Mouse (Mus musculus) limb, embryonic 10.5 days (tissue): Measurements from ENCODE around the gene Cisd3. TPM values are rescaled to one million over a fixed set of nuclear protein-coding genes. Genes with fewer than 3 reads are reported as not detected.

Experiments
- DNase-seq: peaks from one replicate; pipeline ENCODE4 v3.0.0-alpha.2; 2017; ENCODE audit warnings: low spot score
- H3K27ac ChIP-seq: fragments of 300-500 bp; sonication (generic); 2 replicates; pipeline ENCODE4 v1.5.1; 2016; ENCODE audit warnings: mild to moderate bottlenecking
- H3K27me3 ChIP-seq: fragments of 300-500 bp; sonication (generic); 2 replicates; pipeline ENCODE4 v1.6.1; 2016; ENCODE audit warnings: low read depth, mild to moderate bottlenecking; ENCODE audit not compliant: poor library complexity, severe bottlenecking
- H3K36me3 ChIP-seq: fragments of 300-500 bp; sonication (generic); 2 replicates; pipeline ENCODE4 v1.6.1; 2016; ENCODE audit warnings: mild to moderate bottlenecking, moderate library complexity
- H3K4me1 ChIP-seq: fragments of 300-500 bp; sonication (generic); 2 replicates; pipeline ENCODE4 v1.6.1; 2016
- H3K4me3 ChIP-seq: fragments of 300-500 bp; sonication (generic); 2 replicates; pipeline ENCODE4 v1.5.1; 2016; ENCODE audit warnings: mild to moderate bottlenecking, moderate library complexity
- H3K9me3 ChIP-seq: fragments of 300-500 bp; sonication (generic); replicated peaks from 2 replicates; pipeline ENCODE4 v1.6.1; 2016; ENCODE audit warnings: mild to moderate bottlenecking
- WGBS: fragments of 180-500 bp; shearing (Covaris S2); methylation state at CpG from one replicate; pipeline ENCODE4 v1.1.7; 2016; 5-methylcytosine and 5-hydroxymethylcytosine counted together
- polyA plus RNA-seq: library from polyadenylated mRNA; unstranded; fragments of >200 nt; fragmentation: Nextera tagmentation; extraction: Ambion mirVana; gene quantifications from 2 replicates; pipeline ENCODE4 v1.2.1, GENCODE M21; 2016

Gene Cisd3
- polyA plus RNA-seq, 1 experiment from 2014 or later, result 9.4 TPM

DNA sequence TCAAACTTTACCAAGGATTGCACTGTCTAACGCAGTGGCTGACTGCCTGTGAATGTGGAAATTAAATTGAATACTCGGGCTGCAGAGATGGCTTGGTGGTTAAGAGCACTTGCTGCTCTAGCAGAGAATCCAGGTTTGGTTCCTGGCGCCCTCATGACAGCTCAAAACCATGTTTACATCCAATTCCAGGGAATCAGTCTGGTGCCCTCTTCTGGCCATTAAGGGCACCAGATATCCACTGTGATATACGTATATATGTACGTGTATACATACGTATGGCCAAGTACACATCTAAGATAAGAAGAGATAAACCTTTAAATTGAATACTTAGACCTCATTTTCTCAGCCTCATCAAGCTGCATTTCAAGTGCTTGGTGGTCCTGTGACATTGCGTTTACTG, 19.4 kb upstream of the Cisd3 start:
- Histone ChIP-seq H3K4me3 (0 out of 2 replicates have a peak overlapping the region, but pooled peaks have one; percentile 73), H3K9me3 (no peaks in the 10 kb centered on the region), H3K27me3 (peaks cover 11% of the 10 kb centered on the region), H3K36me3 (peaks cover 65% of the 10 kb centered on the region), H3K4me1 (peaks cover 73% of the 10 kb centered on the region), H3K27ac (no peak overlapping the region)
- no peak for DNase-seq
- WGBS, result 93% methylated on average over 7 of the region's 7 CpGs

DNA sequence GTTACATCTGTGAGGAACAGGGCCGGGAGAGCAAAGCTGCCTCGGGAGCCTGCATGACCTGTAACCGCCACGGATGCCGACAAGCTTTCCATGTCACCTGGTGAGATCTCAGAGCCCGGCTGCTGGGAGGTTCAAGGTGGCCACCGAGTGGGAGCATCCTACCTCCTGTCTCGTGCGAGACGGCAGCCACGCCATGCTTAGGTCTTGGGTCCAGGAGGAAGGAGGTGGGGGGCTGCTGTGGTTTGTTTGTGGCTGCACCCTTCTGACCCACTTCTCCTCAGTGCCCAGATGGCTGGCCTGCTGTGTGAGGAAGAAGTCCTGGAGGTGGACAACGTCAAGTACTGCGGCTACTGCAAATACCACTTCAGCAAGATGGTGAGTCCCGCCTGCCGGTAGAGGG, 18.8 kb upstream of the Cisd3 start:
- 91% methylated on average over 15 of the region's 15 CpGs for WGBS
- no peak overlapping the region for H3K27ac ChIP-seq
- peaks cover 71% of the 10 kb centered on the region for H3K36me3 ChIP-seq
- H3K27me3 ChIP-seq, result peaks cover 6% of the 10 kb centered on the region
- no peak for DNase-seq
- no peak overlapping the region for H3K4me3 ChIP-seq
- H3K9me3 ChIP-seq, result no peaks in the 10 kb centered on the region
- peaks cover 68% of the 10 kb centered on the region for H3K4me1 ChIP-seq

DNA sequence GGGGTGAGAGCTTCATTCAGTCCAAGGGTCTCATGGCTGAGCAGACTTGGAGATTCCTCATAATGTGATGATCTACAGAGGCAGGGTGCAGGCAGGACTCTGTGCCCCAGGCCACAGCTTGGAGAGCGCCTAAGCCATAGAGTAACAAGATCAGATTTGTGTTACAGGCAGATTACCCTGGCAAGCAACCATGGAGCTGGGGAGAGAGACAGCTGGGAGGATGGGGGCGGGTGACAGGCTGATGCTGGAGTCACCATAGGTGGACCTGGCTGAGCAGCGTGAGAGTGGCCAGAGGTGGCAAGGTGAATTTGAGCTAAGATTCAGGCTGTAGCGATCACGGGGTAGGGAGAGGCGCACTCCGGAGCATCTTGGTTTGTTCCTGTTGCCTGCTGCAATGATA, 17.5 kb upstream of the Cisd3 start:
- Histone ChIP-seq H3K9me3 (no peaks in the 10 kb centered on the region), H3K27ac (no peak overlapping the region), H3K4me1 (peaks cover 58% of the 10 kb centered on the region), H3K27me3 (0 out of 2 replicates have a peak, but pooled peaks cover 3% of the 10 kb centered on the region), H3K36me3 (peaks cover 85% of the 10 kb centered on the region), H3K4me3 (no peak overlapping the region)
- WGBS, result 91% methylated on average over 7 of the region's 7 CpGs
- no peak for DNase-seq

DNA sequence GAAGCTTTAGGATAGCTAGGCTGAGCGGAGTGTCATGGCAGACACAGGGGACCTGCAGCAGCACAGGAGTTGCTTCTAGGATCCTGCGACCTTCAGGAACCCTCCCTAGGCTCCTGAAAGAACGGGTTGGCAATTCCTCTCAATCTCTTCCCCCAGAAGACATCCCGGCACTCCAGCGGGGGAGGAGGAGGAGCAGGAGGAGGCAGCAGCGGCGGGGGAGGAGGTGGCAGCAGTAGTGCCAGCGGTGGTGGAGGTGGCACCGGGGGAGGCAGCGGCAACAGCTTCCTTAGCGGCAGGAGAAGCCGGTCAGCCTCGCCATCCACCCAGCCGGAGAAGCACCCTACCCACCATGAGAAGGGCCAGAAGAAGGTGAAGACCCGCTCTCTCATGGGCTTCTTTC, 16.4 kb upstream of the Cisd3 start:
- H3K27me3 ChIP-seq, result 0 out of 2 replicates have a peak, but pooled peaks cover 3% of the 10 kb centered on the region
- no peak overlapping the region for H3K27ac ChIP-seq
- H3K4me3 ChIP-seq, result no peak overlapping the region
- H3K36me3 ChIP-seq, result peaks cover 96% of the 10 kb centered on the region
- WGBS, result 63% methylated on average over 15 of the region's 15 CpGs
- no peak for DNase-seq
- peaks cover 53% of the 10 kb centered on the region for H3K4me1 ChIP-seq
- no peaks in the 10 kb centered on the region for H3K9me3 ChIP-seq

DNA sequence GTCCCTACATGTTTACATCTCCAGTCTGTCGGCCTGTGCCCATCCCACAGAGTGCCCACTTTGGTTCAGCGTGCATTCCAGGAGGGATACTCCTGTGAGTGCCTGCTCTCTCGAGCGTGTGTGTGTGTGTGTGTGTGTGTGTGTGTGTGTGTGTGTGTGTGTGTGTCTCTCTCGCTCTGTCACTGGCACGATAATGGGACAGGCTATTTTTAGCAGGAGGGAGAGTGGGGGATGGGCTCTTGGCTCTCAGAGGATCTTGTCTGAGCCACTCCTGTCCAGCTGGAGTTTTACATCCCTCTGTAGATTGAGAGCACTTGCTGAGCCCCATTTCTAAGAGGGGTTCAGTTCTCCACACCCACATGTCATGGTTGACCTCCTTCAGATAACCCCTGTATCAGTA, 15.8 kb upstream of the Cisd3 start:
- H3K36me3 ChIP-seq, result peaks cover 100% of the 10 kb centered on the region
- 52% methylated on average over 6 of the region's 6 CpGs for WGBS
- H3K27ac ChIP-seq, result no peak overlapping the region
- no peaks in the 10 kb centered on the region for H3K9me3 ChIP-seq
- no peak overlapping the region for H3K4me3 ChIP-seq
- peaks cover 47% of the 10 kb centered on the region for H3K4me1 ChIP-seq
- 0 out of 2 replicates have a peak, but pooled peaks cover 3% of the 10 kb centered on the region for H3K27me3 ChIP-seq
- DNase-seq, result no peak

DNA sequence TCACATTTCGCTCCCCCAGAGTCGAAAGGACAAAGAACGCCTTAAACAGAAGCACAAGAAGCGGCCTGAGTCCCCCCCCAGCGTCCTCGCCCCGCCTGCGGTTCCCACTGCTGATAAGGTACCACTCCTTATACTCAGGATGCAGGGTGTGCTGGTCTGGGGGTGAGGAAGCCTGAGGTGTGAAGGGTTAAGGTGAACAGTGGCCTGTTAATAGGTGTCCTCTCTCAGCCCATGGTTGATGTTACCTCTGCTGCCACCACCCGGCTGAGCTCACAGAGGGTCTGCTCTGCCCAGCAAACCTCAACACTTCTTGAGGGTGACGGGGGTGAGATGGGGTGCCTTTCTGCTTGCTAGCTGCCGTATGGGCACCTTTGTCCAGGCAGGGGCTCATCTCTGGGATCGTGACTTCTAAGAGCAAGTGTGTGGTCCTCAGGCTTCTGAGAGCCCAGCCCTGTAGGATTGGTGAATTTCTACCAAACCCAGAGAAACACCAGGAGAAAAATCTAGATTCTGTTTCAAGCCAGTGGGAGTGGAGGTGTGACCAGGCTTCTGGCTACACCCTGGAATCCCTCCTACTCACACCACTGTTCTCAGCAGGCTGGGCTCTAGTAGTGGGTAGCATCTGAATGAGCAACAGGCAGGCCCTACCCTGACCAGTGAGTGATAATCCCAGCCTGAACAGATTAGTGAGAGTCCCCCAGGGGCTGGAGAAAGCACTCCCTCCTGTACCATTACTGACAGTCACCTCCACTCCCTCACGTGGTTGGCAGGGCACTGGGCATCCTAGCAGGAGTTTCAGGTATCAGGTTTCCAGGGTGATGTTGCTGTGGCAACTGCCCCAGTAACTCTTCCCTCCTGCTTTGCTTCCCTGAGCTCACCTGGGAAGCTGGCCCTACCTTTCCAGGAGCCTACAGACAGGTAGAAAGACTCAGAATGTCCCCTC, 15.1 kb upstream of the Cisd3 start:
- H3K27me3 ChIP-seq, result 0 out of 2 replicates have a peak, but pooled peaks cover 3% of the 10 kb centered on the region
- peaks cover 40% of the 10 kb centered on the region for H3K4me1 ChIP-seq
- peaks cover 100% of the 10 kb centered on the region for H3K36me3 ChIP-seq
- H3K27ac ChIP-seq, result no peak overlapping the region
- no peaks in the 10 kb centered on the region for H3K9me3 ChIP-seq
- WGBS, result 70% methylated on average over 13 of the region's 13 CpGs
- DNase-seq, result no peak
- H3K4me3 ChIP-seq, result no peak overlapping the region

DNA sequence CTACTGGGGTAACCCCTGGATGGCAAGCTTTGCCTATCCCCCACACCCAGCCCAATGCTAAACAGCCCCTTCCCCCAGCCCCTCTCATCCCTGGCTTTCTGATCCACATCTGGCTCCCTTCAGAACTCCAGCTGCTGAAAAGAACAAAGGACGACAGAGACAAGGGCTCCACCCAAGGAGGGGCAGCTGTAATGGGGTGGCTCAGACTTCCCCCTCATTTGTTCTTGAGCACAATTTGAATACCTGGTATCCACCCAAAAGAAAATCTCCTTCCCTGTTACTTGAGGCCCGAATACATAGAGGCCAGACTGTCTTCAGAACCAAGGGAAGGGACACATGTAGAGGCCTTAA, 14.5 kb upstream of the Cisd3 start:
- no peak overlapping the region for H3K4me3 ChIP-seq
- DNase-seq, result no peak
- 0 out of 2 replicates have a peak, but pooled peaks cover 3% of the 10 kb centered on the region for H3K27me3 ChIP-seq
- H3K9me3 ChIP-seq, result no peaks in the 10 kb centered on the region
- H3K4me1 ChIP-seq, result peaks cover 37% of the 10 kb centered on the region
- WGBS, result 40% methylated on average over 2 of the region's 2 CpGs
- H3K36me3 ChIP-seq, result peaks cover 100% of the 10 kb centered on the region
- no peak overlapping the region for H3K27ac ChIP-seq

DNA sequence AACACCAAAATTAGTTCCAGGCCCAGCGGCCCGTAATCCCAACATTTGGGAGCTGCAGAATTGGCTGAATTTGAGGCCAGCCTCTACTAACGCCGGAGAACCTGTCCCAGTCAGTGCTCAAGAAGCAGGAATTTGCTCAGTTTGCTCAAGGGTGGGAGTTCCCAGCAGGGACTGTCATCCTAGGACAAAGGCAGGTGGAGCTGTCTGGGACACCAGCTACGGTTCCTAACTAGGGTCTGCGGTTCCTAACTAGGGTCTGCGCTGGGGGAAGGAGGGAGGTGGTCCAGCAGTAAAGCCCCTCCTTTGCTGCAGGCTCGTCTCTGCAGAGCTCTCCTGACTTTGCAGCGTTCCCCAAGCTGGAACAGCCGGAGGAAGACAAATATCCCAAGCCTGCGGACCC, 12.5 kb upstream of the Cisd3 start:
- H3K27me3 ChIP-seq, result 0 out of 2 replicates have a peak, but pooled peaks cover 3% of the 10 kb centered on the region
- peaks cover 100% of the 10 kb centered on the region for H3K36me3 ChIP-seq
- WGBS, result 89% methylated on average over 11 of the region's 11 CpGs
- DNase-seq, result no peak
- H3K4me1 ChIP-seq, result peaks cover 42% of the 10 kb centered on the region
- H3K27ac ChIP-seq, result no peak overlapping the region
- no peak overlapping the region for H3K4me3 ChIP-seq
- H3K9me3 ChIP-seq, result no peaks in the 10 kb centered on the region

DNA sequence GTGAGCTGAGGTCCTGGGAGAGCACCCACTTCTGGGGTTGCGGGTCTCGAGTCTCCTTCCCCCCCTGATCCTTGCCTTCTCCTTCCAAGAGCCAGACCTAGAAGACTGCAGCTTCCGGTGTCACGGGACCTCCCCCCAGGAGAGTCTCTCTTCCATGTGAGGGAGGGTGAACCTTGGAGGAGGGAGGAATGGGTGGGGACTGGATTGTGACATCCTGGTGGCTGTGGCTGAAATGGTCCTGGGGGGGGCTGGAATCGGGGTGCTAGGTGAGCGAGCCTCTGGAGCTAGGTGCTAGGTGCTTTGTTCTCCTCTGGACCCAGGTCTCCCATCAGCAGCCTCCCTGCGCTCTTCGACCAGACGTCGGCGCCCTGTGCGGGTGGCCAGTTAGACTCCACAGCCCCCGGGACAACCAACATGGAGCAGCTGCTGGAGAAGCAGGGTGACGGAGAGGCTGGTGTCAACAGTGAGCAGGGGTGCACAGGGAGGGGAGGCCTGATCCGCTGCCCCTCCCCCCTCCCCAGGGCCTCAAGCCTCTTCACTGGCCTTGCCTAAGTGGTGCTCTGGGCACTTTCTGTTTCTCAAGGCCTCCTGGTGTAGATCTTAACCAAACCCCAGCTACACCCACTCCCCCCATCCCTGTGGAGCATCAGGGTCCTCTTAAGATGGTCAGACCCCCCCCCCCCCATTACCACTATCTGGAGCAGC, 9.4 kb upstream of the Cisd3 start:
- Histone ChIP-seq H3K9me3 (no peaks in the 10 kb centered on the region), H3K27me3 (no peaks in the 10 kb centered on the region), H3K4me1 (peaks cover 15% of the 10 kb centered on the region), H3K36me3 (peaks cover 98% of the 10 kb centered on the region), H3K4me3 (no peak overlapping the region), H3K27ac (no peak overlapping the region)
- no peak for DNase-seq
- WGBS, result 90% methylated on average over 15 of the region's 15 CpGs

DNA sequence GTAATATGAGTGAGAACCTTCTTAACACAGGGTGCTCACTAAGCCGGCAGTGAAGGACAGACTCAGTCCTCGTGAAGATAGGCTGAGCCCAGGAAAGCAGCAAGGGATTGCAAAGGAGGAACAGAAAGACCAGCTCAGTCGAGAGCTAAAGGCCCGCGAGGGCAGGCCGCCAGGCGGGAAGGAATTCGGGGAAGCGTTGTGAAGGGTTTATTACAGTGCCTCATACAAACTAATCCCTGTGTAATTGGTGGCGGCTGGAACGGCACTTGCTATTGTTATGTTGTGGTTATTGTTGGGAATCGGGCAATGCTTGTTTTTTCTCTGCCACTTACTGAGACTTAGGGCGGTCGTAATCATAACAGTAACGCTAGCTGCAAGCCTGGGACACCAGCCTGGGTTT, 8.2 kb upstream of the Cisd3 start:
- Histone ChIP-seq H3K27ac (no peak overlapping the region), H3K36me3 (peaks cover 98% of the 10 kb centered on the region), H3K9me3 (no peaks in the 10 kb centered on the region), H3K4me3 (no peak overlapping the region), H3K27me3 (no peaks in the 10 kb centered on the region), H3K4me1 (peaks cover 14% of the 10 kb centered on the region)
- DNase-seq, result no peak
- WGBS, result 69% methylated on average over 15 of the region's 15 CpGs

DNA sequence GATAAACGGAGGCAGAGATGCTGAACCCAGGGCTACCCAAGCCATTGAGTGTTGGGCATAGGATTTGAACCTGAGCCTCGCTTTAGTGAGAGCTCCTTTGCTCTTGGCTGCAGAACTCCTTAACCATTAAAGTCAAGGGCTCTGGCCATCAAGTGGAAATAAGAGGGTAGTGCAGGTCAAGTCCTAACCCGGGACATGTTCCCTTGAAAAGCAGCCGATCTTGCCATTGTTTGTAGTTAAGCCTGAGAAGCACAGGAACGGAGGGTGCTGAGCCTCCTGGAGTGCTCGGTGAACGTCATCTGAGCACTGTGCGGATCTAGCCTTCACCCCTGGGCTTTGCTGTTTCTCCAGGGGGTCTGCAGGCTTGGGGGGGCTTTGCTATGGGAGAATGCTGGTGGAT, 7.8 kb upstream of the Cisd3 start:
- no peaks in the 10 kb centered on the region for H3K27me3 ChIP-seq
- H3K4me3 ChIP-seq, result no peak overlapping the region
- H3K9me3 ChIP-seq, result no peaks in the 10 kb centered on the region
- H3K36me3 ChIP-seq, result peaks cover 98% of the 10 kb centered on the region
- WGBS, result 75% methylated on average over 8 of the region's 8 CpGs
- peak overlapping the region; percentile 46 for H3K27ac ChIP-seq
- no peak for DNase-seq
- peaks cover 14% of the 10 kb centered on the region for H3K4me1 ChIP-seq

DNA sequence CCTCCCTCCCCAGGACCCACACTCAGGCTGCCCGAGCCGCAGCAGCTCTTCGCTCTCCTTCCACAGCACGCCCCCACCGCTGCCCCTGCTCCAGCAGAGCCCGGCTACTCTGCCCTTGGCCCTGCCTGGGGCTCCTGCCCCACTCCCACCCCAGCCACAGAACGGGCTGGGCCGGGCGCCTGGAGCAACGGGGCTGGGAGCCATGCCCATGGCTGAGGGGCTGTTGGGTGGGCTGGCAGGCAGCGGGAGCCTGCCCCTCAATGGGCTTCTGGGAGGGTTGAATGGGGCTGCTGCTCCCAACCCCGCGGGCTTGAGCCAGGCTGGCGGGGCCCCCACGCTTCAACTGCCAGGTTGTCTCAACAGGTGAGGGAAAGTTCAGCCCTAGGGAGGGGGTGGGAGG, 7.3 kb upstream of the Cisd3 start:
- Histone ChIP-seq H3K27ac (peak overlapping the region; percentile 46), H3K36me3 (peaks cover 97% of the 10 kb centered on the region)
- 84% methylated on average over 13 of the region's 15 CpGs for WGBS

DNA sequence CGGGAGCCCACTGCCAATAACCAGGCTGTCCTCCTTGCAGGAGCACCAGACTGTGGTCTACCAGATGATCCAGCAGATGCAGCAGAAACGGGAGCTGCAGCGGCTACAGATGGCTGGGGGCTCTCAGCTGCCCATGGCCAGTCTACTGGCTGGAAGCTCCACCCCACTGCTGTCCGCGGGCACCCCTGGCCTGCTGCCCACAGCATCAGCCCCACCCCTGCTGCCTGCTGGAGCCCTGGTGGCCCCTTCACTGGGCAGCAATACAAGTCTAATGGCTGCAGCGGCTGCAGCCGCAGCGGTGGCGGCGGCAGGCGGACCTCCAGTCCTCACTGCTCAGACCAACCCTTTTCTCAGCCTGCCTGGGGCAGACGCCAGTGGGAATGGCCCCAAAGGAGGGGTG, 5.2 kb upstream of the Cisd3 start:
- DNase-seq, result no peak
- no peaks in the 10 kb centered on the region for H3K27me3 ChIP-seq
- no peak overlapping the region for H3K4me3 ChIP-seq
- H3K36me3 ChIP-seq, result peaks cover 78% of the 10 kb centered on the region
- no peaks in the 10 kb centered on the region for H3K9me3 ChIP-seq
- H3K4me1 ChIP-seq, result peaks cover 25% of the 10 kb centered on the region
- WGBS, result 91% methylated on average over 12 of the region's 12 CpGs
- no peak overlapping the region for H3K27ac ChIP-seq

More for the DNA sequence above, 7.3 kb upstream of the Cisd3 start:
- Histone ChIP-seq H3K27me3 (no peaks in the 10 kb centered on the region), H3K4me3 (no peak overlapping the region), H3K9me3 (no peaks in the 10 kb centered on the region), H3K4me1 (peaks cover 14% of the 10 kb centered on the region)
- no peak for DNase-seq
